Mouse (Mus musculus): ENCODE results near the gene Slc5a8. TPM values are rescaled to one million over a fixed set of nuclear protein-coding genes. Genes with fewer than 3 reads are reported as not detected.

The Slc5a8 gene
- polyA plus RNA-seq (2012; rRNA removed; ENCODE audit: low replicate concordance), result 0.03 and 0.36 TPM in 2 replicates

DNA sequence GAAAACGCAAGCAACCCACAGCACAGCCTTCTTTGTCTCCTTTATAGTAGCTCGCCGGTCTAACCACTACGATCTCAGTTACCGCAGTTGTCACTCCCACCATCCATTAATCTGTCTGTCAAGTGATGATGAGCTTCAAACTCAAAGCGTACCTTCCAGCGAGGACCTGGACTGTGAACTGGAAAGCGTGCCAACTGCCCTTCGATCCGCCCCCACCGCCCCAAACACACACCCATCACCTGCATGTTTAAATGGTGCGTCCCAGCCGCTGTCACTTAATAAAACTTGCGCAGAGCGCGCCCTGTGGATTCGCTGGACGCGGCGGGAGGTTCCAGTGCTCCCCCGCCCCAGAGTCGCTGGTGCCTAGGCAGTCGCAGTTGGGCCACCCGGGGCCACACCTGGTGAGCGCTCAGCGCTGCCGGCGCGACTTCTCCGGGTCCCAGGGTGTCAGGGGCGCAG, at the start of gene Slc5a8:
TSS of gene Slc5a8 (plus strand) at position 361 of the 459 bp plus-strand sequence.

Other genes with a start within 250 kb of the Slc5a8 start
- 0.30 and 0.33 TPM in 2 replicates for gene Spic, start 201.0 kb upstream of the Slc5a8 start, polyA plus RNA-seq (2012; rRNA removed; ENCODE audit: low replicate concordance)
- 30.8 and 33.9 TPM in 2 replicates for gene Arl1, start 155.1 kb upstream of the Slc5a8 start, polyA plus RNA-seq (2012; rRNA removed; ENCODE audit: low replicate concordance)
- gene Utp20, start 59.2 kb upstream of the Slc5a8 start, polyA plus RNA-seq (2012; rRNA removed; ENCODE audit: low replicate concordance), result 3.5 and 11.3 TPM in 2 replicates

Data from subcutaneous adipose tissue, adult 2 months (tissue).